Mouse (Mus musculus) right cerebral cortex, postnatal 36 days (tissue): ENCODE measurements around the gene Colgalt1.
A peak's percentile ranks its signal among the peaks of the same experiment; 100 is the strongest.

Source experiments
- DNase-seq, 2 experiments: peaks; one replicate each; pipeline ENCODE4 v3.0.0; 2022; ENCODE audit warnings: low spot score in 2 of 2, mixed read lengths in 1 of 2

Gene Colgalt1

GRCm38 (mm10) chr8:71668220-71668975 lies 57.6 kb downstream of the Colgalt1 start:
- DNase-seq, result no peak

DNA sequence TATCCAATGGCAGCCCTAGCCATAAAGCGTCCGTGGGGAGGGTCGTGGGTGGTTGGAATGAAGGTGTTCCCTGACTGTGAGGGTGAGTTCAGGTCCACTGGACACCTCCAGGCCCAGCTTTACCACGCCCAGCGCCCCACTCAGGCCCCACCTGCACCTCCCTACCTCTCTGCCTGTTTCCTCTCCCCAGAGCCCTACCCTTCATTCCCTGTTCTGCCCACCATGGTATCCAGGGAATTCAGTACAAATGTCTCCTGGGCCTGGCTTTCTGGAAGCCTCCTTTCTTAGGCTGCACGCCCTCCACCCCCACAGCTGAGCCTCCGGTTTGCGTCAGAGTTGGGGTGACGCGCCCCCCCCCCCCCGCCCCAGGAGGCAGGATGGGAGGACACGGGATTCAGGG lies 59.4 kb downstream of the Colgalt1 start:
- no peak for DNase-seq

DNA sequence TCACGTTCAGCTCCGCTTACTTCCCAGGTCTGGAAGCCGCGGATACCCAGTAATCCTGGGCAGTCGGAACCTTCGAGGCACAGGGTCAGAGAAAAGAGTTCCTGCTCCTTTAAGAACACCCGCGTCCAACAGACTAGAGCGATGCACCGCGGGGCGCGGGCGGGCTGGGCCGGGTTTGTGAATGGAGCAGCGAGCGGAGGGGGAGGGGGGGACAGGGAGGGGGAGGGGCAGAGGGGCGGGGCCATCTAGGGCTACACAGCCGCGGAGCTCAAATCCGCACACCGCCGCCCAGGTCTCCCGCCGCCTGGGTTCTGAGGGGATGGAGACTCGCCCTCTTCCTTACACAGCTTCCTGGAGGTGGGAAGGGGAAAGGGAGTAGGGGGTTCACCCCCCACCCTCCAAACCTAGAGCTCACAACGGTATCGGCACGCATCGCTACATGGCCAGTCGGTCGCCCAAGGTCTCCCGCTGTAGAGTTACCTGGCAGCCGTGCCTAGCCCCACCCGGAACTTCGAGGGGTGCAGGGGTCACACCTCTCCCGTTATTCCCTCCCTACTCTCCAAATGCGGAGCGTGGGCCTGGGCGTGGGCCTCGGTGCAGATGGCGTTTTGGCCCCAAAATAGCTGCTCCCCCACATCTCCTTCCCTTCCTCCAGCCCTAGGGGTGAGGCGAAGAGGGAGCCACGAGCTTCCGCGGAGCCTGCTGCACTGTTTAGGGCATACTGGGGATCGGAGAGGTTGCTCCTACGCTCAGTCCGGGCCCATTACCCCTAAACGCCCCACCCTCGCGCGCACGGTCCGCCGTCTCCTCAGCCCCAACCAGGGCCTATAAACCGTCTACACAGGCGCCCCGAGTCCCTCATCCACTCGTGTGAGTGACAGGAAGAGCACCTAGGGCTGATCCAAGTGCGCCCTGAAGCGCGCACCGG lies 60.1 kb downstream of the Colgalt1 start:
- DNase-seq, result peak; percentile 67 to 70

GRCm38 (mm10) chr8:71671549-71671965 lies 60.8 kb downstream of the Colgalt1 start, which contains the start of gene Unc13a:
Gene Unc13a, minus strand, starts transcription at chr8:71671757.
- DNase-seq, result peak; percentile 86 to 89

DNA sequence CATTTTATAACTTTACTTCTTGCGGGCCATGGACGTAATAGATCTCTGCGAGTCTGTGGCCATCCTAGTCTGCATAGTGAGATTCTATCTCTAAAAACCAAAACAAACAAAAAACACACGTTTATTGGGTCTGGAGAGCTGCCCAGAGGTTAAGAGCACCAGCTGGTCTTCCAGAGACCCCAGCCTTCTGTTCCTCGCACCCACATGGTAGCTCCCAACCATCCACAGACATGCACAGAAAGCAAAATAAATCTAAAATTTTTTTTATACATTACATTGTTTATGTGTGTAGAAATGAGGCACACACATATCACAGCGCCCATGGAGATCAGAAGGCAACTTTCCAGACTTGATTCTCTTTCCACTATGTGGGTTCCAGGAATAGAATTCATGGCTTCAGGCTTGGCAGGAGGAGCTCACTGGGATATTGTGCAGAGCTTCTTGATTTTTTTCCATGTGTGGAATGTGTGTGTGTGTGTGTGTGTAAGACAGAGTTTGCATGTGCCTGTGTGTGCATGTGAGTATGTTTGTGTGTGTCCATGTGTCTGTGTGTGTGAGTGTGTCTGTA lies 61.5 kb downstream of the Colgalt1 start:
- no peak for DNase-seq

DNA sequence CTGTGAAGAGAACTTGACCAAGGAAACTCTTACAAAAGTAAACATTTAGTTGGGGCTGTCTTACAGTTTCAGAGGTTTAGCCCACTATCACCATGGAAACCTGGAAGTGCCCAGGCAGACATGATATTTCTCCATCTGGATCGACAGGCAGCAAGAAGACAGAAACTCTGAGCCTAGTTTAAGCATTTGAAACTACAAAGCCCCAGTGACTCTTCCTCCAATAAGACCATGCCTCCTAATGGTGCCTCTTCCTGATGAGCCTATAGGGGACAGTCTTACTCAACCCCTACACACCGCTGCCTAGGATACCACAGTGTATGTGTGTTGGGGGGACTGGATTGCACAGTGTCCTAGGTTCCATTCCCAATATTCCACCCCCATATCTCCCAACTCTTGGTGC lies 63.3 kb downstream of the Colgalt1 start:
- no peak for DNase-seq
